In genomic region chr10:128148789-128149365, GRCm38 (mm10) we compare ENCODE assay signal across 10 mouse cellular contexts. TPM values are rescaled to one million over a fixed set of nuclear protein-coding genes. Genes with fewer than 3 reads are reported as not detected.
A peak's percentile ranks its signal among the peaks of the same experiment; 100 is the strongest.
DNase-seq lines count a peak whose midpoint lies in the region; ATAC-seq and TF ChIP-seq lines count a peak whose summit lies in the region.
"Had no signal": no experiment of that assay in that cellular context is flagged by ENCODE, and none has a peak within 500 bp of the region (broad histone marks: within the 10 kb centered on the region; RNA-seq: fewer than 3 reads in every experiment).

No protein-coding gene starts in this region.

- H3K27me3 ChIP-seq in hindbrain, embryonic 11.5 days (ENCODE audit: control insufficient read depth, insufficient read depth, low read length) = no peaks in the 10 kb centered on the region
- no peaks in the 10 kb centered on the region for H3K27me3 ChIP-seq in hindbrain, embryonic 13.5 days
- H3K27me3 ChIP-seq in ES-Bruce4 (ENCODE audit: control insufficient read depth, insufficient read depth, low read length, poor library complexity, severe bottlenecking) = no peaks in the 10 kb centered on the region
- H3K27me3 ChIP-seq in heart, embryonic 10.5 days (ENCODE audit: insufficient read depth, poor library complexity, severe bottlenecking) = no peaks in the 10 kb centered on the region
- no peaks in the 10 kb centered on the region for H3K27me3 ChIP-seq in liver, embryonic 12.5 days (replicated peaks)

- TF ChIP-seq POLR2A in ES-Bruce4 (IDR thresholded peaks at IDR 0.05; ENCODE audit: insufficient read depth, low read length) = no peak

- H3K4me1 ChIP-seq in hindbrain, embryonic 11.5 days (replicated peaks; ENCODE audit: control insufficient read depth, insufficient read depth, low read length) = no peaks in the 10 kb centered on the region
- peaks cover 7% of the 10 kb centered on the region for H3K4me1 ChIP-seq in hindbrain, embryonic 13.5 days (replicated peaks)
- H3K4me1 ChIP-seq in ES-Bruce4 (ENCODE audit: control insufficient read depth, insufficient read depth, low read length) = no peaks in the 10 kb centered on the region
- peaks cover 13% of the 10 kb centered on the region for H3K4me1 ChIP-seq in heart, embryonic 10.5 days
- H3K4me1 ChIP-seq in liver, embryonic 12.5 days = peaks cover 21% of the 10 kb centered on the region

- H3K9me3 ChIP-seq in hindbrain, embryonic 11.5 days (ENCODE audit: control insufficient read depth, low read length) = no peaks in the 10 kb centered on the region
- H3K9me3 ChIP-seq in hindbrain, embryonic 13.5 days = no peaks in the 10 kb centered on the region
- no peaks in the 10 kb centered on the region for H3K9me3 ChIP-seq in ES-Bruce4 (replicated peaks; ENCODE audit: control insufficient read depth, insufficient read depth, low read length, poor library complexity, severe bottlenecking)
- H3K9me3 ChIP-seq in heart, embryonic 10.5 days = no peaks in the 10 kb centered on the region
- no peaks in the 10 kb centered on the region for H3K9me3 ChIP-seq in liver, embryonic 12.5 days (replicated peaks)

- no peak for DNase-seq in hindbrain, embryonic 11.5 days (ENCODE audit: low spot score)
- no peak for DNase-seq in heart, embryonic 10.5 days (ENCODE audit: low spot score)
- no peak for DNase-seq in embryo, embryonic 10 days (ENCODE audit: low spot score)
- no peak for DNase-seq in spleen, adult 18-20 months
- DNase-seq: cerebellum, postnatal 14 days had no signal

- no peak overlapping the region for H3K4me3 ChIP-seq in hindbrain, embryonic 11.5 days (ENCODE audit: low read depth, low read length)
- H3K4me3 ChIP-seq in hindbrain, embryonic 13.5 days = no peak overlapping the region
- no peak overlapping the region for H3K4me3 ChIP-seq in ES-Bruce4 (ENCODE audit: low read depth, low read length)
- H3K4me3 ChIP-seq in heart, embryonic 10.5 days = no peak overlapping the region
- H3K4me3 ChIP-seq in liver, embryonic 12.5 days = peak overlapping the region; percentile 54

- H3K9ac ChIP-seq in hindbrain, embryonic 11.5 days (ENCODE audit: low read depth, low read length) = no peak overlapping the region
- H3K9ac ChIP-seq in hindbrain, embryonic 13.5 days = no peak overlapping the region
- H3K9ac ChIP-seq in ES-Bruce4 (ENCODE audit: low read depth, poor library complexity, severe bottlenecking) = peak overlapping the region; percentile 47; the same call in 1 of the 2 replicates
- peak overlapping the region; percentile 62 for H3K9ac ChIP-seq in liver, embryonic 12.5 days

- TF ChIP-seq EP300 in ES-Bruce4 (IDR thresholded peaks at IDR 0.05; ENCODE audit: insufficient read depth, low read depth, low read length) = no peak

- 91% methylated on average over 5 of the region's 5 CpGs for WGBS in hindbrain, embryonic 11.5 days
- 91% methylated on average over 5 of the region's 5 CpGs for WGBS in hindbrain, embryonic 13.5 days
- whole genome bisulfite sequencing in heart, embryonic 10.5 days = 89% methylated on average over 5 of the region's 5 CpGs
- 77% methylated on average over 5 of the region's 5 CpGs for WGBS in liver, embryonic 12.5 days (ENCODE audit: insufficient replicate concordance)

- no peak for TF ChIP-seq CTCF in ES-Bruce4 (IDR thresholded peaks at IDR 0.05; ENCODE audit: low read depth, low read length)

- H3K4me2 ChIP-seq in hindbrain, embryonic 11.5 days (replicated peaks; ENCODE audit: low read depth, low read length) = no peak overlapping the region
- no peak overlapping the region for H3K4me2 ChIP-seq in hindbrain, embryonic 13.5 days
- peak overlapping the region; percentile 71 for H3K4me2 ChIP-seq in liver, embryonic 12.5 days

- H3K36me3 ChIP-seq in hindbrain, embryonic 11.5 days (ENCODE audit: control insufficient read depth, insufficient read depth, low read length) = no peaks in the 10 kb centered on the region
- H3K36me3 ChIP-seq in hindbrain, embryonic 13.5 days = 0 out of 2 replicates have a peak, but pooled peaks cover under 1% of the 10 kb centered on the region
- H3K36me3 ChIP-seq in ES-Bruce4 (ENCODE audit: control insufficient read depth, insufficient read depth, low read length, poor library complexity, severe bottlenecking) = peaks cover 7% of the 10 kb centered on the region; the same call in 1 of the 2 replicates
- peaks cover 49% of the 10 kb centered on the region for H3K36me3 ChIP-seq in heart, embryonic 10.5 days
- peaks cover 26% of the 10 kb centered on the region for H3K36me3 ChIP-seq in liver, embryonic 12.5 days

- 0 out of 2 replicates have a peak overlapping the region, but pooled peaks have one; percentile 7 for H3K27ac ChIP-seq in hindbrain, embryonic 11.5 days (ENCODE audit: low read depth, low read length)
- H3K27ac ChIP-seq in hindbrain, embryonic 13.5 days = no peak overlapping the region; the same call in 1 of the 2 replicates
- H3K27ac ChIP-seq in ES-Bruce4 (ENCODE audit: insufficient read depth, low read length) = peak overlapping the region; percentile 78
- peak overlapping the region; percentile 83; the same call in 1 of the 2 replicates for H3K27ac ChIP-seq in heart, embryonic 10.5 days
- H3K27ac ChIP-seq in liver, embryonic 12.5 days = peak overlapping the region; percentile 76

- no peak for ATAC-seq in hindbrain, embryonic 11.5 days (ENCODE audit: low FRiP score)
- no peak for ATAC-seq in hindbrain, embryonic 13.5 days (ENCODE audit: low FRiP score)
- ATAC-seq in liver, embryonic 12.5 days = no peak
- no peak for ATAC-seq in cerebellum, adult (ENCODE audit: insufficient number of reproducible peaks, low FRiP score, low TSS enrichment)
- ATAC-seq: CD4-positive, CD25-positive, alpha-beta regulatory T cell, adult 4 months had no signal

RNA-seq across cellular contexts. Expression of gene Rbms2, which starts 31.2 kb away (rescaled TPM):
- polyA plus RNA-seq in hindbrain, embryonic 11.5 days (2014; fragmentation: Nextera tagmentation; extraction: Ambion mirVana) = 18.9 and 19.5 TPM in 2 replicates
- 11.1 and 13.1 TPM in 2 replicates for polyA plus RNA-seq in hindbrain, embryonic 13.5 days (2015; fragmentation: Nextera tagmentation; extraction: Ambion mirVana)
- polyA plus RNA-seq in ES-Bruce4 (2011; ENCODE audit: insufficient read depth, insufficient read length, low read depth, missing spikeins) = 133 and 137 TPM in 2 replicates
- 32.5 and 38.6 TPM in 2 replicates for polyA plus RNA-seq in heart, embryonic 10.5 days (2016; fragmentation: Nextera tagmentation; extraction: Ambion mirVana)
- polyA plus RNA-seq in liver, embryonic 12.5 days (2016; fragmentation: Nextera tagmentation; extraction: Ambion mirVana) = 8.7 and 10.1 TPM in 2 replicates

RNA-seq across cellular contexts. Expression of gene Gls2, which starts 45.4 kb away (rescaled TPM):
- 1.3 and 1.5 TPM in 2 replicates for polyA plus RNA-seq in hindbrain, embryonic 11.5 days (2014; fragmentation: Nextera tagmentation; extraction: Ambion mirVana)
- polyA plus RNA-seq in hindbrain, embryonic 13.5 days (2015; fragmentation: Nextera tagmentation; extraction: Ambion mirVana) = 0.75 and 1.3 TPM in 2 replicates
- 24.3 and 30.9 TPM in 2 replicates for polyA plus RNA-seq in ES-Bruce4 (2011; ENCODE audit: insufficient read depth, insufficient read length, low read depth, missing spikeins)
- polyA plus RNA-seq in heart, embryonic 10.5 days (2016; fragmentation: Nextera tagmentation; extraction: Ambion mirVana) = 0.86 and 1.1 TPM in 2 replicates
- 1.8 and 2.8 TPM in 2 replicates for polyA plus RNA-seq in liver, embryonic 12.5 days (2016; fragmentation: Nextera tagmentation; extraction: Ambion mirVana)

RNA-seq across cellular contexts. Expression of gene Baz2a, which starts 57.5 kb away (rescaled TPM):
- 20.0 and 37.6 TPM in 2 replicates for polyA plus RNA-seq in hindbrain, embryonic 11.5 days (2014; fragmentation: Nextera tagmentation; extraction: Ambion mirVana)
- 12.6 and 13.4 TPM in 2 replicates for polyA plus RNA-seq in hindbrain, embryonic 13.5 days (2015; fragmentation: Nextera tagmentation; extraction: Ambion mirVana)
- 166 and 170 TPM in 2 replicates for polyA plus RNA-seq in ES-Bruce4 (2011; ENCODE audit: insufficient read depth, insufficient read length, low read depth, missing spikeins)
- 10.1 and 12.0 TPM in 2 replicates for polyA plus RNA-seq in heart, embryonic 10.5 days (2016; fragmentation: Nextera tagmentation; extraction: Ambion mirVana)
- 8.0 and 8.6 TPM in 2 replicates for polyA plus RNA-seq in liver, embryonic 12.5 days (2016; fragmentation: Nextera tagmentation; extraction: Ambion mirVana)

Comparison
In these comparisons a context has a peak if more than half of its experiments do, and no peak if none do; other contexts are left out.
1. H3K9ac ChIP-seq: peak in ES-Bruce4 (single experiment) and liver, embryonic 12.5 days (single experiment); none in hindbrain, embryonic 11.5 days (single experiment) and hindbrain, embryonic 13.5 days (single experiment).